Mouse (Mus musculus): ENCODE measurements around the gene Mgat3.

- no peak for TF ChIP-seq CTCF (IDR thresholded peaks at IDR 0.05; ENCODE audit: borderline replicate concordance, extremely low read depth, insufficient read depth, insufficient read length)
- peak; percentile 58; the same call in 1 of the 2 replicates for TF ChIP-seq POLR2A (IDR thresholded peaks at IDR 0.05; ENCODE audit: borderline replicate concordance, extremely low read depth, insufficient read depth, insufficient read length, poor library complexity, severe bottlenecking)
These were observed 90.4 kb downstream of the Mgat3 start, which contains the start of gene Rps19bp1 for GRCm38 (mm10) chr15:80263610-80264575.
